Mouse (Mus musculus): ENCODE data around the gene Kif23.

GRCm38 (mm10) chr9:61877373-61878112 lies 69.0 kb downstream of the Kif23 start:
- no peak for TF ChIP-seq POLR2A (IDR thresholded peaks at IDR 0.05; ENCODE audit: insufficient read length, low read depth)
- TF ChIP-seq MYOD1 (IDR thresholded peaks at IDR 0.05; ENCODE audit: control insufficient read depth in 1 of 3, insufficient read length in 2 of 3, low read depth in 2 of 3) = no peak
- TF ChIP-seq CEBPB (IDR thresholded peaks at IDR 0.05; ENCODE audit: insufficient read depth, poor library complexity, severe bottlenecking) = no peak
- no peak for TF ChIP-seq POLR2AphosphoS2 (IDR thresholded peaks at IDR 0.05; ENCODE audit: insufficient read length, low read depth)
- TF ChIP-seq MAX (IDR thresholded peaks at IDR 0.05; ENCODE audit: low read depth) = no peak
- TF ChIP-seq TCF12 (IDR thresholded peaks at IDR 0.05; ENCODE audit: insufficient read depth, poor library complexity, severe bottlenecking) = no peak
- no peak for TF ChIP-seq MYOG (IDR thresholded peaks at IDR 0.05; ENCODE audit: control insufficient read depth in 1 of 3, insufficient read depth in 1 of 3, insufficient read length in 2 of 3, low read depth in 2 of 3)
- TF ChIP-seq USF1 (IDR thresholded peaks at IDR 0.05; ENCODE audit: low read depth) = no peak
- TF ChIP-seq E2F4 (IDR thresholded peaks at IDR 0.05; ENCODE audit: insufficient read depth) = no peak
- TF ChIP-seq SRF (IDR thresholded peaks at IDR 0.05; ENCODE audit: control insufficient read depth, insufficient read length, low read depth) = no peak

Data from myocyte (in vitro differentiated cells).